Mouse (Mus musculus): ENCODE data around the gene Poc1b.

- TF ChIP-seq POLR2A (IDR thresholded peaks at IDR 0.05; ENCODE audit: low read depth, low read length) (no peak), CTCF (conservative IDR thresholded peaks at IDR 0.05; ENCODE audit: insufficient read depth, insufficient read length, low read depth, low read length) (no peak)
Measured at GRCm38 (mm10) chr10:99241284-99241828, 134.5 kb downstream of the Poc1b start.
